Mouse (Mus musculus) CH12.LX (cell line): ENCODE results near the gene Ears2.

Source experiments
- CTCF ChIP-seq, 2 experiments: IDR thresholded peaks in 1 of 2; conservative IDR thresholded peaks in 1 of 2; 2 replicates each; pipeline ENCODE4 v1.5.1; 2011 to 2012; ENCODE audit warnings: low read depth in 2 of 2, low read length in 2 of 2, improper control_type of control experiment in 1 of 2, inconsistent platforms in 1 of 2, mild to moderate bottlenecking in 1 of 2, moderate library complexity in 1 of 2
- E2F4 ChIP-seq: IDR thresholded peaks from 2 replicates; pipeline ENCODE4 v1.6.1; 2011; ENCODE audit warnings: low read depth, low read length, improper control_type of control experiment; ENCODE audit not compliant: insufficient replicate concordance
- NELFE ChIP-seq: IDR thresholded peaks from 2 replicates; pipeline ENCODE4 v1.6.1; 2011; ENCODE audit warnings: low read depth, low read length, improper control_type of control experiment
- RCOR1 ChIP-seq: conservative IDR thresholded peaks from 2 replicates; pipeline ENCODE4 v1.6.1; 2012; ENCODE audit warnings: low read depth, mild to moderate bottlenecking, inconsistent platforms, low read length, improper control_type of control experiment
- SMC3 ChIP-seq: IDR thresholded peaks from 2 replicates; pipeline ENCODE4 v1.6.1; 2011; ENCODE audit warnings: low read depth, low read length, improper control_type of control experiment
- TBP ChIP-seq: conservative IDR thresholded peaks from 2 replicates; pipeline ENCODE4 v1.6.1; 2011; ENCODE audit warnings: low read depth, low read length, improper control_type of control experiment
- USF1 ChIP-seq: IDR thresholded peaks from 2 replicates; pipeline ENCODE4 v1.6.1; 2014; ENCODE audit warnings: low read depth, mild to moderate bottlenecking, inconsistent platforms, low read length, improper control_type of control experiment
- ZMIZ1 ChIP-seq: IDR thresholded peaks from 2 replicates; pipeline ENCODE4 v1.6.1; 2012; ENCODE audit warnings: low read depth, mild to moderate bottlenecking, inconsistent platforms, low read length, improper control_type of control experiment
- ZNF384 ChIP-seq: IDR thresholded peaks from 2 replicates; pipeline ENCODE4 v1.6.1; 2012; ENCODE audit warnings: low read depth, low read length, improper control_type of control experiment, inconsistent platforms

- no peak for TF ChIP-seq ZMIZ1
- no peak for TF ChIP-seq RCOR1
- no peak for TF ChIP-seq CTCF (conservative IDR thresholded peaks at IDR 0.05 in 1 of 2, IDR thresholded peaks at IDR 0.05 in 1 of 2; ENCODE audit: low read depth in 2 of 2, low read length in 2 of 2)
- TF ChIP-seq E2F4: no peak
- TF ChIP-seq ZNF384: no peak
- no peak for TF ChIP-seq NELFE
- TF ChIP-seq TBP: no peak
- TF ChIP-seq USF1: no peak
- no peak for TF ChIP-seq SMC3
Observed at GRCm38 (mm10) chr7:122022131-122022530, 44.9 kb downstream of the Ears2 start.
